19 mouse cellular contexts compared by ENCODE assay signal in genomic region chr17:84279001-84279400, GRCm38 (mm10).
DNase-seq lines count a peak whose midpoint lies in the region; ATAC-seq and TF ChIP-seq lines count a peak whose summit lies in the region.
"Had no signal": no experiment of that assay in that cellular context is flagged by ENCODE, and none has a peak within 500 bp of the region (broad histone marks: within the 10 kb centered on the region; RNA-seq: fewer than 3 reads in every experiment).

No protein-coding gene starts in this region.

- no peak for DNase-seq in gastrocnemius, adult 2 months
- DNase-seq in gastrocnemius, postnatal 36 days = no peak
- no peak for DNase-seq in kidney, postnatal 0 days (ENCODE audit: low spot score)
- no peak for DNase-seq in kidney, adult 2 months
- DNase-seq in thymus, postnatal 4 days = peak; percentile 3
- no peak for DNase-seq in thymus, postnatal 36 days
- no peak for DNase-seq in urinary bladder, adult 18-20 months (ENCODE audit: low spot score in 2 of 2)
- DNase-seq: adrenal gland, adult 8-10 months; cerebellum, adult 9-10 months; gastrocnemius, postnatal 25 days; kidney, postnatal 14 days; left cerebral cortex, postnatal 4 days; liver, postnatal 0 days; thymus, adult 2 months had no signal

- no peak overlapping the region for H3K4me2 ChIP-seq in kidney, postnatal 0 days (ENCODE audit: low read length)
- H3K4me2 ChIP-seq: forebrain, embryonic 15.5 days; midbrain, embryonic 13.5 days; neural tube, embryonic 12.5 days had no signal

- H3K4me1 ChIP-seq in kidney, postnatal 0 days (replicated peaks; ENCODE audit: insufficient read depth, low read length) = peaks cover 16% of the 10 kb centered on the region; the same call in 1 of the 2 replicates
- no peaks in the 10 kb centered on the region for H3K4me1 ChIP-seq in kidney, adult 2 months (ENCODE audit: control insufficient read depth, insufficient read depth, low read length)

- no peaks in the 10 kb centered on the region for H3K36me3 ChIP-seq in kidney, postnatal 0 days (ENCODE audit: insufficient read depth, low read length)
- no peaks in the 10 kb centered on the region for H3K36me3 ChIP-seq in kidney, adult 2 months (ENCODE audit: control insufficient read depth, insufficient read depth, low read length)
- H3K36me3 ChIP-seq: forebrain, embryonic 15.5 days; midbrain, embryonic 13.5 days; neural tube, embryonic 12.5 days had no signal

- H3K4me3 ChIP-seq in gastrocnemius, adult 2 months = no peak overlapping the region
- no peak overlapping the region for H3K4me3 ChIP-seq in kidney, postnatal 0 days (replicated peaks; ENCODE audit: low read depth, low read length)
- H3K4me3 ChIP-seq in kidney, adult 2 months (ENCODE audit: insufficient read depth, low read depth, low read length) = no peak overlapping the region
- H3K4me3 ChIP-seq: forebrain, embryonic 15.5 days; midbrain, embryonic 13.5 days; neural tube, embryonic 12.5 days had no signal

- 37% methylated on average over 8 of the region's 8 CpGs for WGBS in kidney, postnatal 0 days
- 71% methylated on average over 8 of the region's 8 CpGs for WGBS in kidney, adult 2 months

- no peak for TF ChIP-seq POLR2A in kidney, adult 2 months (IDR thresholded peaks at IDR 0.05; ENCODE audit: low read depth, low read length)

- no peak for ATAC-seq in kidney, postnatal 0 days (replicated peaks; ENCODE audit: low FRiP score, low read depth)
- ATAC-seq: CD4-positive, CD25-positive, alpha-beta regulatory T cell, adult 4 months; forebrain, embryonic 15.5 days; midbrain, embryonic 13.5 days; Patski had no signal

- TF ChIP-seq CTCF in gastrocnemius, adult 2 months (IDR thresholded peaks at IDR 0.05) = no peak
- no peak for TF ChIP-seq CTCF in kidney, postnatal 0 days (IDR thresholded peaks at IDR 0.05; ENCODE audit: low read depth)
- no peak for TF ChIP-seq CTCF in kidney, adult 2 months (conservative IDR thresholded peaks at IDR 0.05; ENCODE audit: insufficient read depth, insufficient read length, low read depth, low read length)

- intact Hi-C loops in gastrocnemius, adult 2 months (cut with DNase I) = no loop called here
- intact Hi-C loops in gastrocnemius, postnatal 36 days (cut with DNase I) = no loop called here

- no peaks in the 10 kb centered on the region for H3K9me3 ChIP-seq in kidney, postnatal 0 days (replicated peaks; ENCODE audit: low read length)
- H3K9me3 ChIP-seq: forebrain, embryonic 15.5 days; midbrain, embryonic 13.5 days; neural tube, embryonic 12.5 days had no signal

- H3K9ac ChIP-seq in kidney, postnatal 0 days (ENCODE audit: low read depth, low read length) = no peak overlapping the region
- H3K9ac ChIP-seq: forebrain, embryonic 15.5 days; liver, postnatal 0 days; midbrain, embryonic 13.5 days; neural tube, embryonic 12.5 days had no signal

- peak overlapping the region; percentile 80 for H3K27ac ChIP-seq in gastrocnemius, adult 2 months
- peak overlapping the region; percentile 31; the same call in 1 of the 2 replicates for H3K27ac ChIP-seq in kidney, postnatal 0 days
- no peak overlapping the region for H3K27ac ChIP-seq in kidney, adult 2 months (ENCODE audit: insufficient read depth, low read depth, low read length)
- H3K27ac ChIP-seq: forebrain, embryonic 15.5 days; midbrain, embryonic 13.5 days; neural tube, embryonic 12.5 days had no signal

- no peaks in the 10 kb centered on the region for H3K27me3 ChIP-seq in kidney, postnatal 0 days (ENCODE audit: insufficient read depth, low read length)
- no peaks in the 10 kb centered on the region for H3K27me3 ChIP-seq in kidney, adult 2 months (replicated peaks; ENCODE audit: control insufficient read depth, insufficient read depth, low read length)
- H3K27me3 ChIP-seq: forebrain, embryonic 15.5 days; midbrain, embryonic 13.5 days; neural tube, embryonic 12.5 days; Patski had no signal
